Mouse (Mus musculus) forebrain, embryonic 16.5 days (tissue): Measurements from ENCODE around the gene Plet1. TPM values are rescaled to one million over a fixed set of nuclear protein-coding genes. Genes with fewer than 3 reads are reported as not detected.

Experiments
- ATAC-seq: fragments of 200-750 bp; cut with Nextera tagmentation; 2 replicates; pipeline ENCODE4 v1.8.0; 2017; ENCODE audit warnings: mild to moderate bottlenecking, moderate library complexity
- H3K27ac ChIP-seq: fragments of 300-500 bp; sonication (generic); 2 replicates; pipeline ENCODE4 v1.5.1; 2014; ENCODE audit warnings: low read length, control low read depth
- H3K27me3 ChIP-seq: fragments of 300-500 bp; sonication (generic); replicated peaks from 2 replicates; pipeline ENCODE4 v1.6.1; 2014; ENCODE audit warnings: low read length; ENCODE audit not compliant: control insufficient read depth, insufficient read depth
- H3K36me3 ChIP-seq: fragments of 300-500 bp; sonication (generic); 2 replicates; pipeline ENCODE4 v1.6.1; 2014; ENCODE audit not compliant: control insufficient read depth, insufficient read depth
- H3K4me1 ChIP-seq: fragments of 300-500 bp; sonication (generic); replicated peaks from 2 replicates; pipeline ENCODE4 v1.6.1; 2014; ENCODE audit warnings: low read length; ENCODE audit not compliant: control insufficient read depth, insufficient read depth
- H3K4me2 ChIP-seq: fragments of 300-500 bp; sonication (generic); 2 replicates; pipeline ENCODE4 v1.6.1; 2014; ENCODE audit warnings: mild to moderate bottlenecking, low read length, control low read depth
- H3K4me3 ChIP-seq: fragments of 300-500 bp; sonication (generic); replicated peaks from 2 replicates; pipeline ENCODE4 v1.5.1; 2014; ENCODE audit warnings: mild to moderate bottlenecking, low read length, control low read depth
- H3K9ac ChIP-seq: fragments of 300-500 bp; sonication (generic); replicated peaks from 2 replicates; pipeline ENCODE4 v1.6.1; 2014; ENCODE audit warnings: low read depth, low read length, control low read depth
- H3K9me3 ChIP-seq: fragments of 300-500 bp; sonication (generic); 2 replicates; pipeline ENCODE4 v1.6.1; 2016; ENCODE audit warnings: low read length; ENCODE audit not compliant: control insufficient read depth
- WGBS: fragments of 180-500 bp; shearing (Covaris S2); extraction: QIAGEN DNeasy Blood & Tissue Kit; methylation state at CpG from one replicate; pipeline ENCODE4 v1.1.7; 2014; 5-methylcytosine and 5-hydroxymethylcytosine counted together
- polyA plus RNA-seq: library from polyadenylated mRNA; unstranded; fragments of >200 nt; fragmentation: Nextera tagmentation; extraction: Ambion mirVana; gene quantifications from 2 replicates; pipeline ENCODE4 v1.2.1, GENCODE M21; 2015

Gene Plet1
- polyA plus RNA-seq, 1 experiment from 2014 or later = 0.44 TPM

GRCm38 (mm10) chr9:50500467-50500973 lies 6.2 kb downstream of the Plet1 start:
- H3K9me3 ChIP-seq = no peaks in the 10 kb centered on the region
- H3K9ac ChIP-seq = no peak overlapping the region
- ATAC-seq = no peak
- no peaks in the 10 kb centered on the region for H3K27me3 ChIP-seq
- H3K27ac ChIP-seq = no peak overlapping the region
- peak overlapping the region; percentile 29 for H3K4me3 ChIP-seq
- 71% methylated on average over 15 of the region's 15 CpGs for WGBS
- H3K36me3 ChIP-seq = no peaks in the 10 kb centered on the region
- 0 out of 2 replicates have a peak, but pooled peaks cover 4% of the 10 kb centered on the region for H3K4me1 ChIP-seq
- peak overlapping the region; percentile 55 for H3K4me2 ChIP-seq

- Histone ChIP-seq H3K4me3 (peak overlapping the region; percentile 29), H3K36me3 (no peaks in the 10 kb centered on the region), H3K9ac (0 out of 2 replicates have a peak overlapping the region, but pooled peaks have one; percentile 42), H3K4me1 (0 out of 2 replicates have a peak, but pooled peaks cover 3% of the 10 kb centered on the region), H3K27me3 (no peaks in the 10 kb centered on the region), H3K27ac (no peak overlapping the region), H3K4me2 (peak overlapping the region; percentile 55), H3K9me3 (no peaks in the 10 kb centered on the region)
- peak; percentile 78 for ATAC-seq
- 29% methylated on average over 14 of the region's 14 CpGs for WGBS
These were observed 6.7 kb downstream of the Plet1 start for GRCm38 (mm10) chr9:50500974-50501501.

- Histone ChIP-seq H3K27ac (no peak overlapping the region), H3K4me2 (no peak overlapping the region), H3K27me3 (no peaks in the 10 kb centered on the region), H3K4me1 (0 out of 2 replicates have a peak, but pooled peaks cover 2% of the 10 kb centered on the region), H3K9me3 (no peaks in the 10 kb centered on the region), H3K36me3 (no peaks in the 10 kb centered on the region), H3K9ac (no peak overlapping the region), H3K4me3 (no peak overlapping the region)
- ATAC-seq = no peak
- WGBS = 86% methylated on average over 2 of the region's 3 CpGs
These were observed 8.6 kb downstream of the Plet1 start for GRCm38 (mm10) chr9:50502949-50503348.

- 0 out of 2 replicates have a peak, but pooled peaks cover 2% of the 10 kb centered on the region for H3K4me1 ChIP-seq
- no peaks in the 10 kb centered on the region for H3K36me3 ChIP-seq
- H3K9ac ChIP-seq = no peak overlapping the region
- H3K9me3 ChIP-seq = no peaks in the 10 kb centered on the region
- no peak overlapping the region for H3K4me2 ChIP-seq
- 64% methylated on average over 6 of the region's 6 CpGs for WGBS
- H3K4me3 ChIP-seq = no peak overlapping the region
- H3K27ac ChIP-seq = no peak overlapping the region
- H3K27me3 ChIP-seq = no peaks in the 10 kb centered on the region
- ATAC-seq = no peak
These were observed 11.1 kb downstream of the Plet1 start for GRCm38 (mm10) chr9:50505405-50505804.

GRCm38 (mm10) chr9:50507570-50507969 lies 13.2 kb downstream of the Plet1 start:
- ATAC-seq = no peak
- Histone ChIP-seq H3K4me2 (no peak overlapping the region), H3K4me3 (no peak overlapping the region), H3K4me1 (no peaks in the 10 kb centered on the region), H3K9ac (no peak overlapping the region), H3K27ac (no peak overlapping the region), H3K27me3 (no peaks in the 10 kb centered on the region), H3K9me3 (no peaks in the 10 kb centered on the region), H3K36me3 (no peaks in the 10 kb centered on the region)
- WGBS = 83% methylated on average over 7 of the region's 7 CpGs

- H3K36me3 ChIP-seq = no peaks in the 10 kb centered on the region
- ATAC-seq = no peak
- no peaks in the 10 kb centered on the region for H3K4me1 ChIP-seq
- no peak overlapping the region for H3K4me3 ChIP-seq
- no peaks in the 10 kb centered on the region for H3K9me3 ChIP-seq
- no peak overlapping the region for H3K27ac ChIP-seq
- WGBS = 90% methylated on average over 5 of the region's 5 CpGs
- H3K9ac ChIP-seq = no peak overlapping the region
- H3K27me3 ChIP-seq = no peaks in the 10 kb centered on the region
- H3K4me2 ChIP-seq = no peak overlapping the region
These were observed 21.1 kb downstream of the Plet1 start for GRCm38 (mm10) chr9:50515462-50515861.

- Histone ChIP-seq H3K9ac (no peak overlapping the region), H3K9me3 (no peaks in the 10 kb centered on the region), H3K36me3 (no peaks in the 10 kb centered on the region), H3K4me3 (no peak overlapping the region), H3K27me3 (no peaks in the 10 kb centered on the region), H3K27ac (no peak overlapping the region), H3K4me2 (no peak overlapping the region), H3K4me1 (no peaks in the 10 kb centered on the region)
- 5% methylated on average over 2 of the region's 2 CpGs for WGBS
- ATAC-seq = no peak
These were observed 24.5 kb downstream of the Plet1 start for GRCm38 (mm10) chr9:50518781-50519180.

GRCm38 (mm10) chr9:50520748-50521147 lies 26.4 kb downstream of the Plet1 start:
- Histone ChIP-seq H3K9me3 (no peaks in the 10 kb centered on the region), H3K27me3 (no peaks in the 10 kb centered on the region), H3K9ac (no peak overlapping the region), H3K27ac (no peak overlapping the region), H3K4me3 (no peak overlapping the region), H3K4me2 (no peak overlapping the region), H3K36me3 (no peaks in the 10 kb centered on the region), H3K4me1 (no peaks in the 10 kb centered on the region)
- ATAC-seq = no peak
- 91% methylated on average over 6 of the region's 6 CpGs for WGBS

GRCm38 (mm10) chr9:50521562-50521961 lies 27.2 kb downstream of the Plet1 start:
- H3K9me3 ChIP-seq = no peaks in the 10 kb centered on the region
- H3K4me1 ChIP-seq = no peaks in the 10 kb centered on the region
- no peak for ATAC-seq
- no peak overlapping the region for H3K27ac ChIP-seq
- H3K9ac ChIP-seq = no peak overlapping the region
- no peaks in the 10 kb centered on the region for H3K36me3 ChIP-seq
- no peak overlapping the region for H3K4me2 ChIP-seq
- no peaks in the 10 kb centered on the region for H3K27me3 ChIP-seq
- WGBS = 61% methylated on average over 2 of the region's 2 CpGs
- no peak overlapping the region for H3K4me3 ChIP-seq
